Mouse (Mus musculus): ENCODE measurements around the gene Nebl. TPM values are rescaled to one million over a fixed set of nuclear protein-coding genes. Genes with fewer than 3 reads are reported as not detected.

Nebl gene
- total RNA-seq, 2 experiments from 2014 or later, result 1.4 to 2.3 TPM

GRCm38 (mm10) chr2:17422967-17423366 lies 308.3 kb downstream of the Nebl start:
- DNase-seq, result no peak
- intact Hi-C loops (cut with DNase I), result no loop called here

GRCm38 (mm10) chr2:17415347-17415746 lies 315.9 kb downstream of the Nebl start:
- intact Hi-C loops (cut with DNase I), result loop anchor here (5.0 kb wide), 1 partner anchor 1058 kb away; the partner anchor contains the start of gene Plxdc2
- DNase-seq, result no peak

- intact Hi-C loops (cut with DNase I), result no loop called here
- no peak for DNase-seq
Observed at GRCm38 (mm10) chr2:17414324-17414723, 316.9 kb downstream of the Nebl start.

- intact Hi-C loops (cut with DNase I), result no loop called here
- DNase-seq, result no peak
Observed at GRCm38 (mm10) chr2:17413496-17414268, 317.6 kb downstream of the Nebl start.

- DNase-seq, result no peak
- intact Hi-C loops (cut with DNase I), result no loop called here
Observed at GRCm38 (mm10) chr2:17409276-17409675, 322.0 kb downstream of the Nebl start.

GRCm38 (mm10) chr2:17405899-17406531 lies 325.2 kb downstream of the Nebl start:
- intact Hi-C loops (cut with DNase I), result no loop called here

GRCm38 (mm10) chr2:17402511-17402910 lies 328.8 kb downstream of the Nebl start:
- intact Hi-C loops (cut with DNase I), result no loop called here
- DNase-seq, result no peak

More at GRCm38 (mm10) chr2:17405899-17406531, 325.2 kb downstream of the Nebl start:
- DNase-seq, result no peak

- intact Hi-C loops (cut with DNase I), result no loop called here
- DNase-seq, result no peak
Observed at GRCm38 (mm10) chr2:17396235-17396634, 335.0 kb downstream of the Nebl start.

GRCm38 (mm10) chr2:17391389-17391788 lies 339.9 kb downstream of the Nebl start:
- DNase-seq, result no peak
- intact Hi-C loops (cut with DNase I), result no loop called here

- no peak for DNase-seq
- intact Hi-C loops (cut with DNase I), result no loop called here
Observed at GRCm38 (mm10) chr2:17390513-17391200, 340.6 kb downstream of the Nebl start.

GRCm38 (mm10) chr2:17389886-17390285 lies 341.4 kb downstream of the Nebl start:
- intact Hi-C loops (cut with DNase I), result no loop called here
- DNase-seq, result no peak

- no peak for DNase-seq
- intact Hi-C loops (cut with DNase I), result no loop called here
Observed at GRCm38 (mm10) chr2:17389379-17389778, 341.9 kb downstream of the Nebl start.

GRCm38 (mm10) chr2:17382227-17382626 lies 349.0 kb downstream of the Nebl start:
- no peak for DNase-seq
- intact Hi-C loops (cut with DNase I), result no loop called here

GRCm38 (mm10) chr2:17375916-17376315 lies 355.3 kb downstream of the Nebl start:
- no peak for DNase-seq

GRCm38 (mm10) chr2:17365671-17366070 lies 365.6 kb downstream of the Nebl start:
- no peak for DNase-seq
- intact Hi-C loops (cut with DNase I), result no loop called here

More at GRCm38 (mm10) chr2:17375916-17376315, 355.3 kb downstream of the Nebl start:
- intact Hi-C loops (cut with DNase I), result no loop called here

- intact Hi-C loops (cut with DNase I), result no loop called here
Observed at GRCm38 (mm10) chr2:17364971-17365548, 366.2 kb downstream of the Nebl start.

GRCm38 (mm10) chr2:17363337-17364216 lies 367.7 kb downstream of the Nebl start:
- intact Hi-C loops (cut with DNase I), result no loop called here
- DNase-seq, result no peak

More at GRCm38 (mm10) chr2:17364971-17365548, 366.2 kb downstream of the Nebl start:
- DNase-seq, result no peak

- intact Hi-C loops (cut with DNase I), result no loop called here
- DNase-seq, result no peak
Observed at GRCm38 (mm10) chr2:17362181-17362580, 369.1 kb downstream of the Nebl start.

GRCm38 (mm10) chr2:17344643-17345042 lies 386.6 kb downstream of the Nebl start:
- intact Hi-C loops (cut with DNase I), result no loop called here
- no peak for DNase-seq

GRCm38 (mm10) chr2:17335451-17335850 lies 395.8 kb downstream of the Nebl start:
- peak in 1 of 2 experiments; percentile 33 for DNase-seq
- intact Hi-C loops (cut with DNase I), result no loop called here
